Mouse (Mus musculus) cerebellum, adult 2 months (tissue): ENCODE measurements at regions not wholly inside any gene's neighbourhood (a gene's known extent, or its start where the extent isn't known, plus 50 kb on each side); places are given as distances from the start of the nearest gene placed in this dataset.
"Not testable (repeated sequence)": the region's sequence is repeated elsewhere in the genome, so short reads cannot be mapped to it uniquely, and the experiment has no call there.

Source experiments
- DNase-seq, 2 experiments: peaks; one replicate each; pipeline ENCODE4 v3.0.0; 2021
- H3K27ac ChIP-seq: fragments of 200-500 bp; 2 replicates; pipeline ENCODE4 v1.5.1; 2012; ENCODE audit warnings: low read length, control low read depth, inconsistent platforms; ENCODE audit not compliant: insufficient read depth
- H3K27me3 ChIP-seq: fragments of 200-500 bp; 2 replicates; pipeline ENCODE4 v1.6.1; 2012; ENCODE audit warnings: inconsistent platforms, mild to moderate bottlenecking, low read length, moderate library complexity; ENCODE audit not compliant: control insufficient read depth, insufficient read depth
- H3K4me1 ChIP-seq: fragments of 200-500 bp; 2 replicates; pipeline ENCODE4 v1.6.1; 2011; ENCODE audit warnings: low read length; ENCODE audit not compliant: control insufficient read depth, insufficient read depth
- H3K4me3 ChIP-seq: fragments of 200-500 bp; replicated peaks from 2 replicates; pipeline ENCODE3; 2011; ENCODE audit warnings: mild to moderate bottlenecking, low read depth, low read length, control low read depth; ENCODE audit not compliant: insufficient read depth
- CTCF ChIP-seq: fragments of 200-500 bp; IDR thresholded peaks from 2 replicates; pipeline ENCODE4 v1.5.1; 2011; ENCODE audit warnings: low read depth, mild to moderate bottlenecking, control low read depth, low read length, moderate library complexity, borderline replicate concordance; ENCODE audit not compliant: insufficient read depth
- POLR2A ChIP-seq: fragments of 200-500 bp; IDR thresholded peaks from 2 replicates; pipeline ENCODE4 v1.6.1; 2011; ENCODE audit warnings: low read length, control low read depth, borderline replicate concordance; ENCODE audit not compliant: insufficient read depth
- WGBS: fragments of 180-500 bp; shearing (Covaris S2); methylation state at CpG from one replicate; pipeline ENCODE4 v1.1.7; 2018; 5-methylcytosine and 5-hydroxymethylcytosine counted together

- peaks cover 2% of the 10 kb centered on the region; the same call in 1 of the 2 replicates for H3K4me1 ChIP-seq
- no peak for DNase-seq
- H3K27me3 ChIP-seq = no peaks in the 10 kb centered on the region
- no peak overlapping the region for H3K4me3 ChIP-seq
- H3K27ac ChIP-seq = no peak overlapping the region
- TF ChIP-seq POLR2A (no peak), CTCF (no peak)
- WGBS = 67% methylated on average over 5 of the region's 5 CpGs
Measured at GRCm38 (mm10) chr4:27429210-27429789, 1082.6 kb upstream of the Manea start.

- Histone ChIP-seq H3K4me3 (peak overlapping the region; percentile 36), H3K4me1 (peaks cover 2% of the 10 kb centered on the region; the same call in 1 of the 2 replicates), H3K27ac (peak overlapping the region; percentile 41; the same call in 1 of the 2 replicates), H3K27me3 (no peaks in the 10 kb centered on the region)
- peak; percentile 97 to 98 for DNase-seq
- no peak for TF ChIP-seq CTCF
- TF ChIP-seq POLR2A = no peak
- WGBS = 7% methylated on average over 7 of the region's 7 CpGs
Measured at GRCm38 (mm10) chr4:27425902-27426301, 1079.2 kb upstream of the Manea start.

- peaks cover 2% of the 10 kb centered on the region; the same call in 1 of the 2 replicates for H3K4me1 ChIP-seq
- no peak overlapping the region for H3K27ac ChIP-seq
- no peaks in the 10 kb centered on the region for H3K27me3 ChIP-seq
- 56% methylated on average over 3 of the region's 3 CpGs for WGBS
- H3K4me3 ChIP-seq = no peak overlapping the region
- TF ChIP-seq CTCF (no peak), POLR2A (no peak)
- DNase-seq = no peak
Measured at GRCm38 (mm10) chr4:27423846-27424245, 1077.2 kb upstream of the Manea start.

- DNase-seq = peak; percentile 79 to 94
- H3K4me1 ChIP-seq = no peaks in the 10 kb centered on the region
- no peak overlapping the region for H3K27ac ChIP-seq
- H3K4me3 ChIP-seq = no peak overlapping the region
- 9% methylated on average over 2 of the region's 2 CpGs for WGBS
- H3K27me3 ChIP-seq = no peaks in the 10 kb centered on the region
- TF ChIP-seq POLR2A = no peak
- TF ChIP-seq CTCF = no peak
Measured at GRCm38 (mm10) chr4:27418517-27418916, 1071.8 kb upstream of the Manea start.

- not testable (repeated sequence) for H3K4me3 ChIP-seq, H3K27me3 ChIP-seq, H3K27ac ChIP-seq, DNase-seq, H3K4me1 ChIP-seq
- WGBS = 87% methylated on average over 5 of the region's 5 CpGs
Measured at GRCm38 (mm10) chr4:27384941-27385340, 1038.2 kb upstream of the Manea start.

GRCm38 (mm10) chr4:27346892-27347291 is 1000.2 kb upstream of the Manea start:
- H3K27ac ChIP-seq = no peak overlapping the region
- no peak for DNase-seq
- H3K27me3 ChIP-seq = no peaks in the 10 kb centered on the region
- no peaks in the 10 kb centered on the region for H3K4me1 ChIP-seq
- no peak for TF ChIP-seq CTCF
- H3K4me3 ChIP-seq = no peak overlapping the region

- Histone ChIP-seq H3K4me1 (no peaks in the 10 kb centered on the region), H3K27ac (no peak overlapping the region), H3K4me3 (no peak overlapping the region), H3K27me3 (no peaks in the 10 kb centered on the region)
- TF ChIP-seq CTCF (no peak), POLR2A (no peak)
- DNase-seq = no peak
- WGBS = 90% methylated on average over 3 of the region's 3 CpGs
Measured at GRCm38 (mm10) chr4:27333279-27333678, 986.6 kb upstream of the Manea start.
